Mouse (Mus musculus) embryonic facial prominence, embryonic 15.5 days (tissue): ENCODE measurements at regions not wholly inside any gene's neighbourhood (a gene's known extent, or its start where the extent isn't known, plus 50 kb on each side); places are given as distances from the start of the nearest gene placed in this dataset.

Experiments
- ATAC-seq: fragments of 200-750 bp; cut with Nextera tagmentation; 2 replicates; pipeline ENCODE4 v1.8.0; 2017; ENCODE audit warnings: low read depth, moderate TSS enrichment; ENCODE audit not compliant: insufficient number of reproducible peaks, low FRiP score, low TSS enrichment
- H3K27ac ChIP-seq: fragments of 300-500 bp; sonication (generic); replicated peaks from 2 replicates; pipeline ENCODE4 v1.5.1; 2015; ENCODE audit warnings: mild to moderate bottlenecking, inconsistent platforms
- H3K27me3 ChIP-seq: fragments of 300-500 bp; sonication (generic); 2 replicates; pipeline ENCODE4 v1.6.1; 2015; ENCODE audit warnings: inconsistent platforms
- H3K36me3 ChIP-seq: fragments of 300-500 bp; sonication (generic); 2 replicates; pipeline ENCODE4 v1.6.1; 2015; ENCODE audit warnings: mild to moderate bottlenecking, inconsistent platforms
- H3K4me1 ChIP-seq: fragments of 300-500 bp; sonication (generic); 2 replicates; pipeline ENCODE4 v1.6.1; 2015; ENCODE audit warnings: inconsistent platforms
- H3K4me2 ChIP-seq: fragments of 300-500 bp; sonication (generic); replicated peaks from 2 replicates; pipeline ENCODE4 v1.6.1; 2015; ENCODE audit warnings: mild to moderate bottlenecking, inconsistent platforms
- H3K4me3 ChIP-seq: fragments of 300-500 bp; sonication (generic); replicated peaks from 2 replicates; pipeline ENCODE4 v1.5.1; 2015; ENCODE audit warnings: mild to moderate bottlenecking, inconsistent platforms
- H3K9ac ChIP-seq: fragments of 300-500 bp; sonication (generic); 2 replicates; pipeline ENCODE4 v1.6.1; 2015; ENCODE audit warnings: inconsistent platforms
- H3K9me3 ChIP-seq: fragments of 300-500 bp; sonication (generic); replicated peaks from 2 replicates; pipeline ENCODE4 v1.6.1; 2016; ENCODE audit warnings: inconsistent platforms
- WGBS: fragments of 180-500 bp; shearing (Covaris S2); methylation state at CpG from one replicate; pipeline ENCODE4 v1.1.7; 2015; 5-methylcytosine and 5-hydroxymethylcytosine counted together

GRCm38 (mm10) chr17:54669499-54669898 lies 370.7 kb upstream of the Slc5a7 start:
- Histone ChIP-seq H3K27me3 (no peaks in the 10 kb centered on the region), H3K9me3 (no peaks in the 10 kb centered on the region), H3K4me3 (no peak overlapping the region), H3K9ac (no peak overlapping the region), H3K27ac (no peak overlapping the region), H3K4me1 (no peaks in the 10 kb centered on the region), H3K4me2 (no peak overlapping the region), H3K36me3 (no peaks in the 10 kb centered on the region)
- 90% methylated on average over 2 of the region's 2 CpGs for WGBS
- ATAC-seq, result no peak

- H3K4me2 ChIP-seq, result no peak overlapping the region
These were observed 363.9 kb upstream of the Slc5a7 start for GRCm38 (mm10) chr17:54662558-54663245.

GRCm38 (mm10) chr17:54656553-54656952 lies 357.7 kb upstream of the Slc5a7 start:
- no peak overlapping the region for H3K4me3 ChIP-seq
- H3K27me3 ChIP-seq, result no peaks in the 10 kb centered on the region
- no peaks in the 10 kb centered on the region for H3K4me1 ChIP-seq
- H3K9me3 ChIP-seq, result no peaks in the 10 kb centered on the region
- no peak overlapping the region for H3K4me2 ChIP-seq
- H3K27ac ChIP-seq, result no peak overlapping the region
- ATAC-seq, result no peak
- H3K9ac ChIP-seq, result no peak overlapping the region
- no peaks in the 10 kb centered on the region for H3K36me3 ChIP-seq

More at GRCm38 (mm10) chr17:54662558-54663245, 363.9 kb upstream of the Slc5a7 start:
- no peaks in the 10 kb centered on the region for H3K4me1 ChIP-seq
- no peaks in the 10 kb centered on the region for H3K36me3 ChIP-seq
- ATAC-seq, result no peak
- no peak overlapping the region for H3K4me3 ChIP-seq
- H3K9ac ChIP-seq, result no peak overlapping the region
- no peaks in the 10 kb centered on the region for H3K9me3 ChIP-seq
- WGBS, result 44% methylated on average over 2 of the region's 2 CpGs
- H3K27me3 ChIP-seq, result no peaks in the 10 kb centered on the region
- H3K27ac ChIP-seq, result no peak overlapping the region
